Mouse (Mus musculus) left cerebral cortex, adult 8-10 months (tissue): ENCODE results near the gene Zrsr1. TPM values are rescaled to one million over a fixed set of nuclear protein-coding genes. Genes with fewer than 3 reads are reported as not detected.

Experiments
- DNase-seq, 2 experiments: peaks; one replicate each; pipeline ENCODE4 v3.0.0; 2022; ENCODE audit warnings: low spot score in 2 of 2
- total RNA-seq, 4 experiments: library from RNA; stranded (reverse); gene quantifications; 2 replicates each; pipeline ENCODE4 v1.2.4; 2022

Zrsr1 gene
- total RNA-seq, result 10 to 100 TPM; 63.0 to 78.1 (median 72.0) TPM

GRCm38 (mm10) chr11:22971835-22972709, at the start of gene Zrsr1:
TSS of gene Zrsr1 (plus strand) at chr11:22972005.
- DNase-seq, result peak; percentile 56 to 81

- no peak for DNase-seq
These were observed 49.3 kb upstream of the Zrsr1 start for GRCm38 (mm10) chr11:22922546-22922945.

GRCm38 (mm10) chr11:22923606-22924005, 48.2 kb upstream of the Zrsr1 start:
- no peak for DNase-seq

GRCm38 (mm10) chr11:22928586-22929169, 43.1 kb upstream of the Zrsr1 start:
- DNase-seq, result no peak

- no peak for DNase-seq
These were observed 41.7 kb upstream of the Zrsr1 start for GRCm38 (mm10) chr11:22930129-22930528.

- no peak for DNase-seq
These were observed 40.4 kb upstream of the Zrsr1 start for GRCm38 (mm10) chr11:22931320-22931905.

- no peak for DNase-seq
These were observed 39.6 kb upstream of the Zrsr1 start for GRCm38 (mm10) chr11:22932167-22932566.

GRCm38 (mm10) chr11:22936446-22937125, 35.2 kb upstream of the Zrsr1 start:
- peak in 1 of 2 experiments; percentile 43 for DNase-seq

GRCm38 (mm10) chr11:22937716-22938316, 34.0 kb upstream of the Zrsr1 start:
- DNase-seq, result no peak

- no peak for DNase-seq
These were observed 32.8 kb upstream of the Zrsr1 start for GRCm38 (mm10) chr11:22938983-22939382.

- no peak for DNase-seq
These were observed 22.7 kb upstream of the Zrsr1 start for GRCm38 (mm10) chr11:22949101-22949500.

GRCm38 (mm10) chr11:22950131-22950530, 21.7 kb upstream of the Zrsr1 start:
- no peak for DNase-seq

- no peak for DNase-seq
These were observed 19.1 kb upstream of the Zrsr1 start for GRCm38 (mm10) chr11:22952668-22953067.

- DNase-seq, result no peak
These were observed 15.5 kb upstream of the Zrsr1 start for GRCm38 (mm10) chr11:22956346-22956745.

GRCm38 (mm10) chr11:22956830-22957229, 15.0 kb upstream of the Zrsr1 start:
- no peak for DNase-seq

- no peak for DNase-seq
These were observed 13.9 kb upstream of the Zrsr1 start for GRCm38 (mm10) chr11:22957791-22958374.

GRCm38 (mm10) chr11:22962101-22962500, 9.7 kb upstream of the Zrsr1 start:
- no peak for DNase-seq

GRCm38 (mm10) chr11:22964401-22964800, 7.4 kb upstream of the Zrsr1 start:
- DNase-seq, result no peak

GRCm38 (mm10) chr11:22965503-22965902, 6.3 kb upstream of the Zrsr1 start:
- no peak for DNase-seq

GRCm38 (mm10) chr11:22969486-22969885, 2.3 kb upstream of the Zrsr1 start:
- DNase-seq, result no peak

GRCm38 (mm10) chr11:22970546-22970945, 1.3 kb upstream of the Zrsr1 start:
- DNase-seq, result no peak
